Mouse (Mus musculus) left cerebral cortex, adult 11 months (tissue): ENCODE measurements at regions not wholly inside any gene's neighbourhood (a gene's known extent, or its start where the extent isn't known, plus 50 kb on each side); places are given as distances from the start of the nearest gene placed in this dataset.

Experiments
- DNase-seq: peaks from one replicate; pipeline ENCODE4 v3.0.0; 2022; ENCODE audit warnings: low spot score

DNA sequence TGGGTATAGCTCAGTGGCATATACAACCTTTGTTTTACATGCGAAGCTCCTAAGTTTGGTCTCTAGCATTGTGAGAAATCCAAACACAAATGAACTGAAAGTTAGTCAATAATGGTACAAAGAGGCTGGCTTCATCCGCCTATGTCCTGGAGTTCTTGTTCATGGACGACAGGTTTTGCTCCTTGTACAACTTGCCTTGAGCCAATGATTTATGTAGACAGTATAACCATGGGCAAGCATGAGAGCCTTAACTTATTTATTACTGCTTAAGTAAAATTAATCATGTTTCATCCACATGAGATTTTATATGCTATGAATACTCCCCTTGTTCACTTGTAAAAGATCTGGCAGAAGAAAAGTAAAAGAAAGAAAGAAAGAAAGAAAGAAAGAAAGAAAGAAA lies 205.7 kb upstream of the Tet2 start:
- DNase-seq: no peak

DNA sequence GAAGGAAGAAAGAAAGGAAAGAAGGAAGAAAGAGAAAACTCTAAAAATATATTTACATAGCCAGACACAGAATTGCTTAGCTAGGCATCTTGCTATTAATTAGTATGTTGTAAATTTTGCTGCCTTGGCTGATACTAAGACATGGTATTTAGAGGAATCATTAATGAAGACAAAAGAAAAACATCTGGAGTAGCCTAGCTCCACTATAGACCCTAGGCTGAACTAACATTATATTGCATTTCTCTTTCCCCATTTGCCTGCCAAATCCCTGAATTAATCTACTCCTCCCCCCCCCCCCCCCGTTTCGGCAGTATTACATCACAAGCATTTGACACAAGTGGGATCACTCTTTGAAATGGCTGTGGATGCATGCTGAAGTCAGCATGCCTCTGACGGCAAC lies 206.1 kb upstream of the Tet2 start:
- DNase-seq: no peak

DNA sequence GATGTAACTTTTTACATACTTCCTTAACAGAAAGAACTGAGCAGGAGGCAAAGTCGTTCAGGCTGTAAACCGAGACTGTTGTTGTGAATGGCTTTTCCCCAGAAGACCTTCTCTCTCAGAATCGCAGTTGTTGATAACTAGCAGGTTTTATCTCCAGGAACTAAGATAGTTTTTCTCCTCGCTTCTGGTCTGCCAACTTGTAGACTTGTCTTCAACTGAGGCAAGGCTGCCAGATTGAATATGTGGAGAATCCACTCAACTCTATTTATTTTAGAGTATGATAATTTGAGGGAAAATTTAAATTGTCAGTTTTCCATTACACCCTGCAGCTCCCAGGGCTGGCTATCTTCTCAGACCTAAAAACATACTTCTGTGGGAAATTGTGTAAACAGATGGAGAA lies 206.6 kb upstream of the Tet2 start:
- no peak for DNase-seq

DNA sequence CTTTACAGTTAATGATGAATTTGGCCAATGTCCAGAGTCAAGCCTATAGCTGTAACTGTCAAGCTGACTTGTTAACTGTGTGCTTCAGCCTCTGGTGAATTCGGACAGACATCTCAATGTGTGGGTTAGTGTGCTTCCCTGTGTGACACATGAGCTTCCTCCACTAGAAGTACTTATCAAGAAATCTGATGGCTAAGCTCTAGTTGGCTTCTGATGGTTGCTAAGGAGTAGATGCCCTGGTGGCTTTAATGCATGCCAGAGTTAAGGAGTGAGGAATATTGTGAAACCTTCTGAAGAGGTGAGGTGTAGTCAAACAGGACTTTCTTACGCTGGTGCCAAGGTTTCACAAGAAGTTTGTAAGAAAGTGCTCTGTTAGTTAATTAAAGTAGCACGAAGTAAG lies 208.1 kb upstream of the Tet2 start:
- no peak for DNase-seq

DNA sequence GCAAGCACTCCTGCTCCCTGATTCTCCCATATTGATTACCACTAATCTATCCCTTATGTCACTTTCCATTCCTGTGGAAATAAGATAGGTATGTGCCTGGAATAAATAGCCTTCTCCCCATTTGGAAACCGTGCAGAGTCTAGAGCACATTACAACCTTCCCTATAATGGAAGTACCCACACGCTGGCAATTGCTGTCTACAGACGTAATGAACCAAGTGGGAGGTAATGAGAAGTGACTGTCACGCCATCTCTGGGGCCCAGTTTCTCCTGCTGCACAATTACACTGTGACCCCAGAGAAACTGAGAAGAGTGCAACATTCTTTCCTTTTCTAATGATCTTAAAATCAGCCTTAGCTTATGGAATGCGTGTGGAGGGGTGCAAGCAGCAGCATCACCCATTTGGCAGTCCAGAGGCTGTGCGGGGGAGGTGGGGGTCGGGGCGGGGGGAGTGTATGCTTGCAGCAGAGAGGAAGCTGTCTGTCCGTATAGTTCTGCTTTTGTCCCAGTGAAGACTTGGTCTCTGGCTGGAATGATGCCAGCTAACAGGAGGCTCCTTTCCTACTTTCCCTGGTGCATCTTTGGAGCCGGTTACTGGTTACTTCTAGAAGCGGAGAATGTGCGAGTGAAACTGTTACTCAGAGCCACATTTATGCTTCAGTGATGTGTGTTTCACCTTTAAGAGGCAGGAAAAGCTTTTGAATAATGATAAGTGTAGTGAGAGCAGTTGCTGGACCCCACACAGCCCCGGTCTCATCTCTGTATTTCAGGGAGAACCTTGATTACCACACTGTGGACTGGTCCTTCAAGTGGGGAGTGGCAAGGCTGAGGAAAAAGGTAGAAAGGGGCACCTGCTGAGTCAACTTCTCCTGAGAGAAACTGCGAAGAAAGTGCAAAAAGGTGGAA lies 209.3 kb upstream of the Tet2 start:
- DNase-seq: no peak

DNA sequence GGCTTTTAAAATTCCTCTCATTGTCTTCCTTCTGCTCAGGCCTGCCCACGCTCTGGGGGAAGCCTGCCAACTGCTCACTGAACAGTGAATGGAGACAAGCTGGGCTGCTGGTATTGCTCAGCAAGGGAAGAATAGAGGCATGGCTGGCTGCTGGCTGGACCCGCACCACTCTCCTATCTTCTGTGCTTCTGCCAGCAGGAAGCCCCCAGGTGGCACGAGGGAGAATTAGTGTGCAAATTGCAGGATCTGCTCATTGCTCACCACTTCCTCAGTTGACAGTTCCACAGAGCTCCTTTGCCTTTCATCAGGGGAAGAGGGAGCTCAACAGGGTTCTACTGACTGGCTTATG lies 209.9 kb upstream of the Tet2 start:
- DNase-seq: peak; percentile 81

DNA sequence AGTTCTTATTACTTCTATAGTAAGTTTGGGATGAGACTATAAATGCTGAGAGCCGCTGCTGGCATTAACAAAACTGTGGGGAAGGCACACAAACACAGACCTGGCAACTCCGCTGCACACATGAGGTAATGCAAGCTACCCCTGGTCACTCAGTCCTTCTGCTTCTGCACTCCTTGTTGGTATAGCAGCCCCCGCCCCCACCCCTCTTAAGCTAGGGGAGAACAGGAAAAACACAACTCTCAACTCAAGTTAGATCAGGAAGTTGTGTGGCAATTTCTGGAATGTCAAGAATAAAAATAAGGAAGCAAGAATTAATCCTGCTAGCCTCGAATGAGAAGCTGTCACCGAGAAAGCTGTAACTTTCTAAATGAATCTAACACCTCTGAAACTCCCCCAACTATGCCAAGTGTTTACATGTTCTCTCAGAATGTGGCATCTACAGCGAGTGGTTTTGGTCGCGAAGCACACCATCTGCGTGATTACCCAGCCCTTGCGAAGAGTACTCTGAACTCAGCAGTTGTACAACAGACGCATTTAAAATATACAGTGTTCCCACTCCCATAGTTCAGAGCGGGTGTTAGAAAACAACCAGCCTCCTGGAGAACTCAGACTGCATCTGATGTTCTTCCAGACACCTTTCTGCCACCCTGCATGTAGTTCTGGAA lies 212.9 kb upstream of the Tet2 start:
- peak; percentile 12 for DNase-seq

DNA sequence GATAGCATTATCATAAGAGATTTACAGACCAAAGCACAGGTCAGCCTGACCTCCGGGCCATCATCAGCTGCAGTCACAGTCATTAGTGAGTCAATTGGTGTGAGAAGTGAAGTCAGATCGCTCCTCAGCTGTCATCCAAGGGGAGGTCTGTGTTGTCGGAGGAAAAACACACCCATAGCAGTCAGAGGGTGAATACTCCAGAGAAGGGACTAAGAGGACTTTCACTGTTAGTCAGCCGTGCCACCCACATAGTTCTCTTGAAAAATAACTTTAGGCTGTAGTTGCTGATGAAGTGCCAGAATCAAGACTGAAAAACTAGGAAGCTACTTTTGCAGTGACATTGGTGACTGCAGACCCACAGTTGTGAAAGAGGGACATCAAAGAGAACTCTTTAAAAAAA lies 213.5 kb upstream of the Tet2 start:
- DNase-seq: no peak

DNA sequence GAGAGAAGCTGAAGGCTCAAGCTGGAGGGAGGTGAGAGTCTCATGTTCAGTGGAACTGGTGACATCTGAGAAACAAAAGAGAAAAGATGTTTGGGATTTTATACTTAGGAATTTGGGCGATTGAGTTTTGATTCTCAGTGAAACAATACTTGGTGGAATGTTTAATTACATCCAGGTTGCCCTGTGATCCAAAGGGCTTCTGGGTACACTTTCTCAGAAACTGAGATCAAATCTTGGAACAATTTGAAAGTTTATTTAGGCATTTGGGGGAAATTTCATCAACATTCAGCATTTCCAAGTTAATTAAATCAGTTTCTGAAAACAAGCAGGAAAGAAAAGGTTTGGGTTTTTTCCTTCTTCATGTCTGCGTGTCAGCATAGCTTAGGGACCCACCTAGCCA lies 214.7 kb upstream of the Tet2 start:
- DNase-seq: no peak

DNA sequence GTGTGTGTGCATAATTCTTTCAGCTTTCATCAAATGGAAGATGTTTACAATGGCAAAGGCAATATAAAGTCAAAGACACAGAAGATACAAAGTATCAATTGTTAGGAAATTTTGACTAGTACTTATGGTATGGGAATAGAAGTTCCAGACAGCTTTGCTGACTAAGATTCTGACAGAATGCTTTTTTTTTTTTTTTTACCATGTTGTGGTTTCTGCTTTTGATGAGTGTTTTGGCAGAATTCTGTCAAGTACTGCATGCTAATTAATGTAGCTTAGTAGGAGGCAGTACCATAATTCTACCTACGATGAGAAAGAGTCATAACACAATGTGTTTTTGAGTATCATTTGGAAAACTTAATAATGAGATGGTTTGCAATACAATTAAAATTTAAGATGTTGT lies 215.3 kb upstream of the Tet2 start:
- DNase-seq: no peak

DNA sequence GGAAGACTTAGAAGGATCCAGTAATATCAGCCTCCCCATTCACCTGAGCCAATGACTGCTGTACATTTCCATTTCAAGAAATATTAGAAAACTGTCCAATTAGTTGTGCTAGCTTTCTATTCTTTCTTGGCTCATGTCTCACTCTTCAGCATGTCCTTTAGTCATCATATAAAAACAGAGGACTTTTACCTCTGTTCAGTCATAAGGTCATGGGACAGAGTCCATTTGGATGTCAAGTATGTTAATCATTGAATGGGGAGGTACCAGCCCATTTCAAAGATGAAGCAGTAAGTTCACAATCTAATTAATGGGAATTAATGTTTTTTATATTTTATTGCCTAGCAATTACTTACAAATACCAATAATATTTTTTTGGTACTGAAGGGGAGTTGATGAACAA lies 218.8 kb upstream of the Tet2 start:
- DNase-seq: no peak

DNA sequence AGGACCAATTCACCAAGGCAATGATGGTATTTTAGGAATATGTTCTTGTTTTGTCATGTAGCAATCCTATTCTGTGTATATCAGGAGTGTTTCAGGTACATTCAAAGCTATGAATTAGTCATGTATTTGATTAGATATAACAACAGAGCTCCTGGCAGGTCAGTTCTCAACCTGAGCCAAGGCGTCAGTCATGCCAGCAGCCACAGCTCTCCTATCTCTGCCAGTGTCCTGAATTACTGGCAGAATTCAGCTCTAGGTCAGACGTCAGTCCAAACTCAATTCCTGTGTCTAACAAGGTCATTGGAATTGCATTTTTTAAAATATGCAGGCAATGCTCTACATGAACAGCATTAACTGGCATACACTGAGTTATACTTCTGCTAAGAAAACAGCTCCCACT lies 228.6 kb upstream of the Tet2 start:
- no peak for DNase-seq

DNA sequence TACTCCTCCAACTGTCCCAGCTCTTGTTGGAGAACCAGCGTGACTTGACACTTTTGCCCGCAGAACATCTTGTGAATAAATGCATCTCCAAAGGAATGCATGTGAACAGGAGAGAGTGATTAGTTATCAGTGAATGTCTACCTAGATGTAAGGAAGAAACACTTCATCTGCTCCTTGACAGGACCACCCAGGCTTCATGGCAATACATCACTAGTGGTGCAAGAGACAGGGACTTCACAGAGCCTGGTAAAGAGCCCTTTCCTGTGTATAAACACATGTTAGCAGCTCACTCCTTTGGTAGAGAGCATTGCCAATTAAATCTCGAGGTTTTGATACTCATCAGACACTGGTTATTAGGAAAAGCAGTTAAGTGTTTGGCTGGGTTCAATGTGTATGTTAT lies 229.3 kb upstream of the Tet2 start:
- DNase-seq: no peak

DNA sequence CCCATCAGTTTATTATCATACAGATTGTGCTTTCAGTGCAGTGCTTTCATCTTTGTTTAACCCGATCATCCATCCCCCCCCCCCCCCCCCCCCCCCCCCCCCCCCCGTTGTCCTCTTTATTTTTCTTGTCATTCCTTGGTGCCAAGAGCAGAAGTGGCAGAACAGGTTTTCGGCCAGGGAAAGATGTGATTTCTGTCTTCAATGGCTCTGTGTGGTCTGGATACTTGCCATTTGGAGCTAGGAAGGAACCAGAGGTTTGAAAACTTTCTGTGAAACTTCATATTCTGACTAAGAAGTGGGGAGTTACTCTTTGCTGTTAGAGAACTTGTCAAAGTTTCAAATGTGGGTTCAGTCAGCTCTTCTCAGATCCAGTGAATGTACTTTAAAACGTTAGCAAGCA lies 231.1 kb upstream of the Tet2 start:
- DNase-seq: no peak

DNA sequence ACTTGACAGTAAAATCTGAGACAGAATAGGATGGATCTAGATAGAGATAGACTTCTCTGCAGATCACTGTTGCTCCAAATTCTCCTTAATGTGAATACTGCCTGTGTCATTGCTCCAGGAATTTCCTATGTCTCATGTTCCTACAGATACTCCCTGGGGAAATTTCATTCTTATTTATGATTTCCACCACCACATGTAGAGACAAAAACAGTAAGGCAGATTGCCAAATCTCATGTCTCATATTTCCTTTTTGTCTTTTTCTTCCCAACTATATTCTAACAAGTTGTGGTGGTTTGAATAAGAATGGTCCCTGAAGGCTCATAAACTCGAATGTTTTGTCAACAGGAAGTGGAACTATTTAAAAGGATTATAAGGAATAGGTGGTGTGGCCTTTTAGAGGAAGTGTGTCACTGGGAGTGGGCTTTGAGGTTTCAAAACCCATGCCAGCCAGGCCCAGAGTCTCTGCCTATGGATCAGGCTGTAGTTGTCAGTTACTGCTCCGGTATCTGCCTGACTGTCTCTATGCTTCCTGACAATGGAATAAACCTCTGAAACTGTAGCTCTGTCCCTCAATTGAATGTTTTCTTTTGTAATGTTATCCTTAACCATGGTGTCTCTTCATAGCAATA lies 234.3 kb upstream of the Tet2 start:
- DNase-seq: no peak

DNA sequence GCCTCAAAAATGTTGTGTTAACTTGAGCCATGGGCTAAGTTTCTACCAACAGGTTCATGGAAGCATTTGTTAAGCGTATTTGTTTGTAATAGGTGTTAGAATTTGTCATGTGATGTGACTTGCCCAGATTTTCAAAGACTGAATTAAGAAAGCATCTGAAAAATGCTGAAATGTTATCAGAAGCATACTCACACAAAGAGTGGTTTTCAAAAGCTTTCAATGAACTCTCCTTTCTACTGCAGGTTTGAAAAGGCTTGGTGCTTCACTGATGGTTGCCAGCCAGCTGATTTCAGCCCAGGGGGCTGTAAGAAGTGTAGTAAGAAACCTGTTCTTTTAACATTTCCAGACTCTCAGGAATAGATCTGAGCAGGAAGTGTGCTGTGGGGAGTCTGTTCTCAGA lies 238.1 kb upstream of the Tet2 start:
- no peak for DNase-seq

DNA sequence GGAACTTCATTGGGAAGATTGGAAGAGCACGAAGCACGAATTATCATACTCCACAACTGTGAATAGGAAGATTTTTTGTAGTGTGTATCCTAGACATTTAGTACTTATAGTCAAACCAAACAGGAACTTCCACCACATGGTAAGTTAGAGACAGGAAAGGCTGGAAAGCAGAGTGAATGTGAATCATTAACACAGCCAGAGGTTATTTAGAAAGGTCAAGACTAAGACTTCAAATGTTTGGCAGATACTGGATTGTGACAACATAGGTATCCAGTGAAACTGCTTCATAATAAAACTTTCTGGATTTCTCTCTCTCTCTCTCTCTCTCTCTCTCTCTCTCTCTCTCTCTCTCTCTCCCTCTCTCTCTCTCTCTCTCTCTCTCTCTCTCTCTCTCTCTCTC lies 246.4 kb upstream of the Tet2 start:
- no peak for DNase-seq

DNA sequence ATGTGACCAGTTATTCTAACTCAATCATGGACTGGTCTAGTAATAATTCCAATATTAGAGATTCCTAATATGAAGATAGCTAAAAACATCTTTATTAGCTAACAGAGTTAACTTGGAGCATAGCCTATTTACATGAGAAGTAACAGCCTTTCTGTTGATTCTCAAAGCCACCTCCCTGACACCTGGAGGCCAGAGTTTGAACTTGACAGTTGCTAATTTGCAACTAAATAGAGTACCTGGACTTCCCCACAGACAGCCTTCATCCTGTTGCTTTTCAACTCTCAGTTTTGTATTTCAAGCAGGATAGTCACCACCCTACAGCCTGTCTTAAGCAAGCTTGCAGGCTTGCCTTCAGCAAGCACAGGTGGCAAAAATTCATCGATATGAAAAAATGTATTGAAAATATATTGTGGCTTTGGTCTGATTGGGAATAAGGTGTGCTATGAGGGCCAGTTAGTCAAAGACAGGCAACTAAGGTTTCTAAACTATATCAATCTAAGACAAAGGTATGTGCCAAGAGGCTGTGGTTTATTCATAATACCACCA lies 264.1 kb upstream of the Tet2 start:
- DNase-seq: no peak

DNA sequence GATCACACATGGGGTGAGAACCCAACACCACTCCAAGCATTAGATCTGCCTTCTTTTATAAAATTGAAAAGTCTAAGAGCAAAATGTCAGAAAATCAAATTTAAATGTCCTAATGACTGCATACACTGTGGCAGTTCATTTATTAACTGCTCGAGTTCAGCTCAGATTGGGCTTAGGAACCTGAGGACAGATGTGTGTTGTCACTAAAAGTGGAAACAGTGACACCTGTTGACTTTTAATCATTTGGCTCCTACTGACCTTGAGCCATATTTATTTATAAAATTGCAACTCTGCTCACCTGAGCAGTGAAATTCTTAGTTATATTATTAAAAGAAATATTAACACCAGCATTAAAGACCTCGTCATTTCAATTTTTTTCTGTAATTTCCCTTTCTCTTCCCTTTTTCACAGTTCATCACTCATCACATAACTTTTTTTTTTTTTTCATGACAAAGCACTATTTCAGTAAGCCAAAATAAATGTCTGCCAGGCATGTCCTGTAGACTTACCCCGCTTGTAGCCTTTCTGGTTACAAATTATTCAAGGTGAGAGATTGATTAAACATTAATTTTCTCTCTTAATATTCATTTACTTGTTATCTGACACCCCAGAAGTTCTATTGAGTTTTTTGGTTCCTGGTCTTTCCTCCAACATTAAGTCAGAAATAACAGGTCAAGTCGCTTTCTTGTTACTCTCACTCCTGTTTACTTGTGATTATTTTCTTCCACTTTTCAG lies 274.2 kb upstream of the Tet2 start:
- no peak for DNase-seq

DNA sequence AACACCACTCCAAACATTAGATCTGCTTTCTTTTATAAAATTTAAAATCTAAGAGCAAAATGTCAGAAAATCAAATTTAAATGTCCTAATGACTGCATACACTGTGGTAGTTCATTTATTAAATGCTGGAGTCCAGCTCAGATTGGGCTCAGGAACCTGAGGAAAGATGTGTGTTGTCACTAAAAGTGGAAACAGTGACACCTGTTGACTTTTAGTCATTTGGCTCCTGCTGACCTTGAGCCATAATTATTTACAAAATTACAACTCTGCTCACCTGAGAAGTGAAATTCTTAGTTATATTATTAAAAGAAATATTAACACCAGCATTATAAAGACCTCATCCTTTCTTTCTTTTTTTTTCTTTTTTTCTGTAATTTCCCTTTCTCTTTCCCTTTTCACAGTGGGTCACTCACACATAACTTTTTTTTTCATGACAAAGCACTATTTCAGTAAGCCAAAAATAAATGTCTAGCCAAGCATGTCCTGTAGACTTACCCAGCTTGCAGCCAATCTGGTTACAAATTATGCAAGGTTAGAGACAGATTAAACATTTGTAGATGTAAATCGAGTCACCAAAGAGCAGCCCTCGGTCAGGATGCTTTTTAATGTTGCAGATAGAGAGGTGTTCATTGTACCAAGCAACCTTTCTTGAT lies 288.9 kb upstream of the Tet2 start:
- DNase-seq: no peak

DNA sequence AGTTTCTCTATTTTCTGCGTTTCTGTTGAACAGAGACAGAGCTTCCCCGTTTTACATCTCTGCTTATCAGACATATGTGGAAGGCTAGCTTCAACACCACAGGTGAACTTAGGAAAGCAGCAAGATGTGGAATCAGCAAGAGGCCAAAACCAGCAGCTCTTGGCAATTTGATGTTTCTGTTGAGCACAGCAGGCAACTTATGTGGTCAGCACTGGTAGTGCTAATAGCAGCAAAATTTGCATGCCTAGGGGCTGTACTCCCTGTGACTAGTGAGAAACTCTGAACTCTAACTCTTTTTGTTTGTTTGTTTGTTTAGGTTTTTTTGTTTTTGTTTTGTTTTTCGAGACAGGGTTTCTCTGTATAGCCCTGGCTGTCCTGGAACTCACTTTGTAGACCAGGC lies 289.5 kb upstream of the Tet2 start:
- DNase-seq: no peak

DNA sequence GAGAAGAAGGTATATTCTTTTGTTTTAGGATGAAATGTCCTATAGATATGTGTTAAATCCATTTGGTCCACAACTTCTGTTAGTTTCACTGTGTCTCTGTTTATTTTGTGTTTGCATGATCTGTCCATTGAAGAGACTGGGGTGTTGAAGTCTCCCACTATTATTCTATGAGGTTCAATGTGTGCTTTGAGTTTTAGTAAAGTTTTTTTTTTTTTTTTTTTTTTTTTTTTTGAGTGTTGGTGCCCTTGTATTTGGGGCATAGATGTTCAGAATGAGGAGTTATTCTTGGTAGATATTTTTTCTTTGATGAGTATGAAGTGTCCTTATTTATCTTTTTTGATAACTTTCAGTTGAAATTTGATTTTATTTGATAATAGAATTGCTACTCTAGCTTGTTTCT lies 301.4 kb upstream of the Tet2 start:
- DNase-seq: no peak
